Mouse (Mus musculus): ENCODE data around the gene Chd8. TPM values are rescaled to one million over a fixed set of nuclear protein-coding genes. Genes with fewer than 3 reads are reported as not detected.

Gene Chd8
- polyA plus RNA-seq, 1 experiment from 2014 or later = 39.7 TPM

Other genes with a start within 250 kb of the Chd8 start
- gene Tmem253, start 242.1 kb downstream of the Chd8 start, polyA plus RNA-seq (2015; fragmentation: Nextera tagmentation; extraction: Ambion mirVana) = 0.28 and 0.64 TPM in 2 replicates
- 43.3 and 48.9 TPM in 2 replicates for gene Zfp219, start 237.0 kb downstream of the Chd8 start, polyA plus RNA-seq (2015; fragmentation: Nextera tagmentation; extraction: Ambion mirVana)
- gene Olfr221, start 215.3 kb downstream of the Chd8 start, polyA plus RNA-seq (2015; fragmentation: Nextera tagmentation; extraction: Ambion mirVana) = not detected in 2 replicates
- 710 and 729 TPM in 2 replicates for gene Hnrnpc, start 153.8 kb downstream of the Chd8 start, polyA plus RNA-seq (2015; fragmentation: Nextera tagmentation; extraction: Ambion mirVana)
- gene Rpgrip1, start 147.1 kb downstream of the Chd8 start, polyA plus RNA-seq (2015; fragmentation: Nextera tagmentation; extraction: Ambion mirVana) = 61.9 and 71.1 TPM in 2 replicates
- 56.1 and 58.9 TPM in 2 replicates for gene Supt16, start 60.4 kb downstream of the Chd8 start, polyA plus RNA-seq (2015; fragmentation: Nextera tagmentation; extraction: Ambion mirVana)
- gene Tox4, start 21.4 kb upstream of the Chd8 start, polyA plus RNA-seq (2015; fragmentation: Nextera tagmentation; extraction: Ambion mirVana) = 59.5 and 62.9 TPM in 2 replicates
- 44.4 and 44.8 TPM in 2 replicates for gene Rab2b, start 21.8 kb upstream of the Chd8 start, polyA plus RNA-seq (2015; fragmentation: Nextera tagmentation; extraction: Ambion mirVana)
- gene Mettl3, start 47.3 kb upstream of the Chd8 start, polyA plus RNA-seq (2015; fragmentation: Nextera tagmentation; extraction: Ambion mirVana) = 51.4 and 57.1 TPM in 2 replicates
- 29.6 and 31.7 TPM in 2 replicates for gene Sall2, start 71.0 kb upstream of the Chd8 start, polyA plus RNA-seq (2015; fragmentation: Nextera tagmentation; extraction: Ambion mirVana)
- gene Olfr1513, start 98.6 kb upstream of the Chd8 start, polyA plus RNA-seq (2015; fragmentation: Nextera tagmentation; extraction: Ambion mirVana) = not detected in 2 replicates
- not detected in 2 replicates for gene Olfr1512, start 121.4 kb upstream of the Chd8 start, polyA plus RNA-seq (2015; fragmentation: Nextera tagmentation; extraction: Ambion mirVana)
- gene Olfr1511, start 139.6 kb upstream of the Chd8 start, polyA plus RNA-seq (2015; fragmentation: Nextera tagmentation; extraction: Ambion mirVana) = not detected in 2 replicates
- gene Olfr1510, start 156.6 kb upstream of the Chd8 start, polyA plus RNA-seq (2015; fragmentation: Nextera tagmentation; extraction: Ambion mirVana) = not detected in 2 replicates
- gene Olfr1509, start 185.2 kb upstream of the Chd8 start, polyA plus RNA-seq (2015; fragmentation: Nextera tagmentation; extraction: Ambion mirVana) = not detected in 2 replicates
- not detected in 2 replicates for gene Olfr1508, start 209.7 kb upstream of the Chd8 start, polyA plus RNA-seq (2015; fragmentation: Nextera tagmentation; extraction: Ambion mirVana)
- gene Olfr1507, start 238.0 kb upstream of the Chd8 start, polyA plus RNA-seq (2015; fragmentation: Nextera tagmentation; extraction: Ambion mirVana) = not detected in 2 replicates

Data from forebrain, embryonic 15.5 days (tissue).